Mouse (Mus musculus): ENCODE results near the gene Clrn3. TPM values are rescaled to one million over a fixed set of nuclear protein-coding genes. Genes with fewer than 3 reads are reported as not detected.

Gene Clrn3
- total and polyA plus RNA-seq, 3 experiments, result not detected

GRCm38 (mm10) chr7:135544321-135544720 is 15.9 kb upstream of the Clrn3 start:
- Histone ChIP-seq H3K79me2 (ENCODE audit: control insufficient read depth, insufficient read depth, low read length, poor library complexity) (peaks cover 21% of the 10 kb centered on the region), H3K27me3 (ENCODE audit: control insufficient read depth in 1 of 2, insufficient read depth in 2 of 2, low read length in 2 of 2) (no peaks in the 10 kb centered on the region), H3K36me3 (ENCODE audit: control insufficient read depth in 1 of 2, insufficient read depth in 2 of 2, low read length in 2 of 2) (peaks cover 0 to under 1% of the 10 kb centered on the region in 2 experiments; a peak in 2 of 4 replicates), H3K4me1 (ENCODE audit: control insufficient read depth in 1 of 2, insufficient read depth in 2 of 2, low read length in 2 of 2) (peaks cover 0 to 9% of the 10 kb centered on the region in 2 experiments; a peak in 2 of 4 replicates), H3K4me3 (ENCODE audit: control insufficient read depth in 1 of 2, insufficient read depth in 1 of 2, low read depth in 2 of 2, low read length in 2 of 2) (no peak overlapping the region), H3K27ac (ENCODE audit: control insufficient read depth, low read depth, low read length) (no peak overlapping the region), H3K9ac (ENCODE audit: control insufficient read depth, low read depth, low read length, poor library complexity, severe bottlenecking) (no peak overlapping the region), H3K9me3 (replicated peaks; ENCODE audit: insufficient read depth, low read length) (no peaks in the 10 kb centered on the region)
- no peak for DNase-seq (ENCODE audit: low read depth, low spot score)
- TF ChIP-seq GABPA (IDR thresholded peaks at IDR 0.05; ENCODE audit: low read depth, low read length), result no peak
- no peak for TF ChIP-seq HCFC1 (IDR thresholded peaks at IDR 0.05; ENCODE audit: low read depth, low read length)
- no peak for TF ChIP-seq KAT2A (conservative IDR thresholded peaks at IDR 0.05; ENCODE audit: low read depth, low read length)
- TF ChIP-seq JUND (IDR thresholded peaks at IDR 0.05; ENCODE audit: low read depth, low read length), result no peak
- TF ChIP-seq USF1 (IDR thresholded peaks at IDR 0.05; ENCODE audit: low read depth, low read length), result no peak
- no peak for TF ChIP-seq MAFK (IDR thresholded peaks at IDR 0.05; ENCODE audit: borderline replicate concordance, low read depth, low read length)
- TF ChIP-seq E2F4 (IDR thresholded peaks at IDR 0.05; ENCODE audit: borderline replicate concordance, low read depth, low read length), result no peak
- no peak for TF ChIP-seq ZKSCAN1 (IDR thresholded peaks at IDR 0.05; ENCODE audit: low read depth, low read length)
- no peak for TF ChIP-seq NRF1 (IDR thresholded peaks at IDR 0.05; ENCODE audit: insufficient read depth, low read depth, low read length, poor library complexity, severe bottlenecking)

- H3K36me3 ChIP-seq (ENCODE audit: control insufficient read depth in 1 of 2, insufficient read depth in 2 of 2, low read length in 2 of 2), result peaks cover 0 to 2% of the 10 kb centered on the region in 2 experiments; a peak in 2 of 4 replicates
These were observed 14.6 kb upstream of the Clrn3 start for GRCm38 (mm10) chr7:135543033-135543432.

GRCm38 (mm10) chr7:135542235-135542634 is 13.8 kb upstream of the Clrn3 start:
- no peak overlapping the region for H3K9ac ChIP-seq (ENCODE audit: control insufficient read depth, low read depth, low read length, poor library complexity, severe bottlenecking)
- TF ChIP-seq HCFC1 (IDR thresholded peaks at IDR 0.05; ENCODE audit: low read depth, low read length) (no peak), ZKSCAN1 (IDR thresholded peaks at IDR 0.05; ENCODE audit: low read depth, low read length) (no peak), ZMIZ1 (IDR thresholded peaks at IDR 0.05; ENCODE audit: low read depth, low read length) (no peak), JUND (IDR thresholded peaks at IDR 0.05; ENCODE audit: low read depth, low read length) (no peak), CTCF (IDR thresholded peaks at IDR 0.05 in 2 of 3, conservative IDR thresholded peaks at IDR 0.05 in 1 of 3; ENCODE audit: control insufficient read depth in 1 of 3, insufficient read depth in 1 of 3, low read depth in 2 of 3, low read length in 3 of 3, poor library complexity in 1 of 3, severe bottlenecking in 1 of 3) (no peak), BHLHE40 (IDR thresholded peaks at IDR 0.05; ENCODE audit: borderline replicate concordance, low read depth, low read length) (no peak), USF1 (IDR thresholded peaks at IDR 0.05; ENCODE audit: low read depth, low read length) (no peak), TBP (IDR thresholded peaks at IDR 0.05; ENCODE audit: low read depth, low read length) (no peak), NRF1 (IDR thresholded peaks at IDR 0.05; ENCODE audit: insufficient read depth, low read depth, low read length, poor library complexity, severe bottlenecking) (no peak), RAD21 (IDR thresholded peaks at IDR 0.05; ENCODE audit: low read depth, low read length) (no peak), ZC3H11A (IDR thresholded peaks at IDR 0.05; ENCODE audit: low read depth, low read length) (no peak), NELFE (IDR thresholded peaks at IDR 0.05; ENCODE audit: low read depth, low read length) (no peak), CHD1 (IDR thresholded peaks at IDR 0.05; ENCODE audit: low read depth, low read length) (no peak), EP300 (IDR thresholded peaks at IDR 0.05; ENCODE audit: low read depth in 1 of 2, low read length in 2 of 2) (no peak)
- DNase-seq (ENCODE audit: low read depth, low spot score), result no peak

More at GRCm38 (mm10) chr7:135543033-135543432, 14.6 kb upstream of the Clrn3 start:
- TF ChIP-seq BHLHE40 (IDR thresholded peaks at IDR 0.05; ENCODE audit: borderline replicate concordance, low read depth, low read length) (no peak), MXI1 (IDR thresholded peaks at IDR 0.05; ENCODE audit: low read depth, low read length) (no peak), ELF1 (IDR thresholded peaks at IDR 0.05; ENCODE audit: low read depth, low read length) (no peak), SMC3 (IDR thresholded peaks at IDR 0.05; ENCODE audit: low read depth, low read length) (no peak), TBP (IDR thresholded peaks at IDR 0.05; ENCODE audit: low read depth, low read length) (no peak), CHD2 (IDR thresholded peaks at IDR 0.05; ENCODE audit: low read length) (no peak), SIN3A (IDR thresholded peaks at IDR 0.05; ENCODE audit: low read length) (no peak), POLR2AphosphoS2 (IDR thresholded peaks at IDR 0.05; ENCODE audit: low read length) (no peak), ZNF384 (IDR thresholded peaks at IDR 0.05; ENCODE audit: low read depth, low read length) (no peak), CTCF (IDR thresholded peaks at IDR 0.05 in 2 of 3, conservative IDR thresholded peaks at IDR 0.05 in 1 of 3; ENCODE audit: control insufficient read depth in 1 of 3, insufficient read depth in 1 of 3, low read depth in 2 of 3, low read length in 3 of 3, poor library complexity in 1 of 3, severe bottlenecking in 1 of 3) (no peak), MAX (IDR thresholded peaks at IDR 0.05; ENCODE audit: low read length) (no peak)
- Histone ChIP-seq H3K4me1 (ENCODE audit: control insufficient read depth in 1 of 2, insufficient read depth in 2 of 2, low read length in 2 of 2) (peaks cover 0 to 18% of the 10 kb centered on the region in 2 experiments; a peak in 2 of 4 replicates), H3K79me2 (ENCODE audit: control insufficient read depth, insufficient read depth, low read length, poor library complexity) (peaks cover 33% of the 10 kb centered on the region), H3K27me3 (ENCODE audit: control insufficient read depth in 1 of 2, insufficient read depth in 2 of 2, low read length in 2 of 2) (no peaks in the 10 kb centered on the region), H3K4me3 (ENCODE audit: control insufficient read depth in 1 of 2, insufficient read depth in 1 of 2, low read depth in 2 of 2, low read length in 2 of 2) (no peak overlapping the region), H3K9me3 (replicated peaks; ENCODE audit: insufficient read depth, low read length) (no peaks in the 10 kb centered on the region), H3K9ac (ENCODE audit: control insufficient read depth, low read depth, low read length, poor library complexity, severe bottlenecking) (no peak overlapping the region), H3K27ac (ENCODE audit: control insufficient read depth, low read depth, low read length) (no peak overlapping the region)
- DNase-seq (ENCODE audit: low read depth, low spot score), result no peak

More at GRCm38 (mm10) chr7:135542235-135542634, 13.8 kb upstream of the Clrn3 start:
- Histone ChIP-seq H3K27me3 (ENCODE audit: control insufficient read depth in 1 of 2, insufficient read depth in 2 of 2, low read length in 2 of 2) (no peaks in the 10 kb centered on the region), H3K27ac (ENCODE audit: control insufficient read depth, low read depth, low read length) (no peak overlapping the region), H3K36me3 (ENCODE audit: control insufficient read depth in 1 of 2, insufficient read depth in 2 of 2, low read length in 2 of 2) (peaks cover 0 to 2% of the 10 kb centered on the region in 2 experiments; a peak in 2 of 4 replicates), H3K4me1 (ENCODE audit: control insufficient read depth in 1 of 2, insufficient read depth in 2 of 2, low read length in 2 of 2) (peaks cover 0 to 18% of the 10 kb centered on the region in 2 experiments; a peak in 2 of 4 replicates), H3K9me3 (replicated peaks; ENCODE audit: insufficient read depth, low read length) (no peaks in the 10 kb centered on the region), H3K4me3 (ENCODE audit: control insufficient read depth in 1 of 2, insufficient read depth in 1 of 2, low read depth in 2 of 2, low read length in 2 of 2) (no peak overlapping the region), H3K79me2 (ENCODE audit: control insufficient read depth, insufficient read depth, low read length, poor library complexity) (peaks cover 37% of the 10 kb centered on the region)

All from MEL (cell line).